Mouse (Mus musculus) neural tube, embryonic 14.5 days (tissue): ENCODE measurements around the gene Cirbp. TPM values are rescaled to one million over a fixed set of nuclear protein-coding genes. Genes with fewer than 3 reads are reported as not detected.

Experiments used
- ATAC-seq: fragments of 200-750 bp; cut with Nextera tagmentation; 2 replicates; pipeline ENCODE4 v1.8.0; 2017; ENCODE audit warnings: low read depth, mild to moderate bottlenecking, moderate TSS enrichment, moderate library complexity
- H3K27ac ChIP-seq: fragments of 300-500 bp; sonication (generic); 2 replicates; pipeline ENCODE4 v1.5.1; 2014; ENCODE audit warnings: low read depth, mild to moderate bottlenecking, control low read depth, low read length, moderate library complexity, mixed read lengths
- H3K27me3 ChIP-seq: fragments of 300-500 bp; sonication (generic); 2 replicates; pipeline ENCODE4 v1.6.1; 2014; ENCODE audit warnings: low read length; ENCODE audit not compliant: control insufficient read depth, insufficient read depth
- H3K36me3 ChIP-seq: fragments of 300-500 bp; sonication (generic); 2 replicates; pipeline ENCODE4 v1.6.1; 2014; ENCODE audit warnings: low read length, mixed read lengths; ENCODE audit not compliant: control insufficient read depth, insufficient read depth
- H3K4me1 ChIP-seq: fragments of 300-500 bp; sonication (generic); 2 replicates; pipeline ENCODE4 v1.6.1; 2014; ENCODE audit warnings: low read length; ENCODE audit not compliant: control insufficient read depth, insufficient read depth
- H3K4me2 ChIP-seq: fragments of 300-500 bp; sonication (generic); 2 replicates; pipeline ENCODE4 v1.6.1; 2014; ENCODE audit warnings: mild to moderate bottlenecking, low read depth, low read length, control low read depth
- H3K4me3 ChIP-seq: fragments of 300-500 bp; sonication (generic); 2 replicates; pipeline ENCODE4 v1.5.1; 2014; ENCODE audit warnings: low read depth, low read length, control low read depth, mixed read lengths
- H3K9ac ChIP-seq: fragments of 300-500 bp; sonication (generic); replicated peaks from 2 replicates; pipeline ENCODE4 v1.6.1; 2014; ENCODE audit warnings: low read depth, mild to moderate bottlenecking, control low read depth, low read length, mixed read lengths
- H3K9me3 ChIP-seq: fragments of 300-500 bp; sonication (generic); 2 replicates; pipeline ENCODE4 v1.6.1; 2016; ENCODE audit warnings: low read length; ENCODE audit not compliant: control insufficient read depth
- WGBS: fragments of 180-500 bp; shearing (Covaris S2); extraction: QIAGEN DNeasy Blood & Tissue Kit; methylation state at CpG from one replicate; pipeline ENCODE4 v1.1.7; 2014; 5-methylcytosine and 5-hydroxymethylcytosine counted together
- polyA plus RNA-seq: library from polyadenylated mRNA; unstranded; fragments of >200 nt; fragmentation: Nextera tagmentation; extraction: Ambion mirVana; gene quantifications from 2 replicates; pipeline ENCODE4 v1.2.1, GENCODE M21; 2014

Gene Cirbp
- polyA plus RNA-seq, 1 experiment from 2014 or later, result 286 TPM

GRCm38 (mm10) chr10:80187739-80188138, 22.0 kb downstream of the Cirbp start:
- Histone ChIP-seq H3K27ac (no peak overlapping the region), H3K4me1 (peaks cover 12% of the 10 kb centered on the region), H3K4me3 (no peak overlapping the region), H3K27me3 (no peaks in the 10 kb centered on the region), H3K9ac (no peak overlapping the region), H3K36me3 (peaks cover 25% of the 10 kb centered on the region), H3K4me2 (no peak overlapping the region), H3K9me3 (no peaks in the 10 kb centered on the region)
- no peak for ATAC-seq
- 87% methylated on average over 10 of the region's 10 CpGs for WGBS

DNA sequence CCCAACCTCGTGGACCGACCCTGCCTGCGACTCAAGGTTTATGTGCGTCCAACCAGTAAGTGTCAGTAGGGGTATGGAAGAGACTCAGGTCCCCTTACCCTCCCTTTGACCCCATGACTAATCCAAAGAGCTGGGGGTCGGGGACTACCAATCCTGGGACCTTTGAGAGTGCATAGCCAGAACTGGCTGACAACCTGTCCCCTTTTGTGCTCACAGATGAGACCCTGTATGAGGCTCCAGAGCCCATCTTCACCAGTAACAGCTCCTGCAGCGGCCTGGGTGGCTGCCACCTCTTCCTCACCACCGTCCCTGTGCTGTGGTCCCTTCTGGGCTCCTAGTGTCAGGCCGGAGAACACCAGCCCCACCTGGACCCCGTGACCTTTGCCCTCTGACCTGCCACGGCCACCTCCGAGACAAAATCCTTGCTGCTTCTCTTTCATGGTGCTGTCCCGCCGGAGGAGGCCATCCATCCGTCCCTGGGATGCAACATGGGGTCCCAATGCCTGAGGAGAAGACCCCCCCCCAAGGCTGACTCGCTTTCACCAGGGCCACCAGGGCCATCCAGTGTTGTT, 22.8 kb downstream of the Cirbp start:
- H3K27ac ChIP-seq, result no peak overlapping the region
- WGBS, result 76% methylated on average over 15 of the region's 15 CpGs

GRCm38 (mm10) chr10:80189999-80190398, 24.2 kb downstream of the Cirbp start:
- peak overlapping the region; percentile 63; the same call in 1 of the 2 replicates for H3K9ac ChIP-seq
- ATAC-seq, result peak; percentile 9; the same call in 1 of the 2 replicates
- H3K27ac ChIP-seq, result peak overlapping the region; percentile 72
- H3K4me3 ChIP-seq, result peak overlapping the region; percentile 33
- WGBS, result 2% methylated on average over 21 of the region's 21 CpGs
- peaks cover 22% of the 10 kb centered on the region for H3K36me3 ChIP-seq
- no peaks in the 10 kb centered on the region for H3K27me3 ChIP-seq
- H3K4me2 ChIP-seq, result peak overlapping the region; percentile 66
- peaks cover 12% of the 10 kb centered on the region for H3K4me1 ChIP-seq
- H3K9me3 ChIP-seq, result no peaks in the 10 kb centered on the region

More for the DNA sequence above, 22.8 kb downstream of the Cirbp start:
- Histone ChIP-seq H3K4me3 (no peak overlapping the region), H3K9me3 (no peaks in the 10 kb centered on the region), H3K27me3 (no peaks in the 10 kb centered on the region), H3K36me3 (peaks cover 25% of the 10 kb centered on the region), H3K4me1 (peaks cover 12% of the 10 kb centered on the region), H3K4me2 (no peak overlapping the region), H3K9ac (no peak overlapping the region)
- ATAC-seq, result no peak

DNA sequence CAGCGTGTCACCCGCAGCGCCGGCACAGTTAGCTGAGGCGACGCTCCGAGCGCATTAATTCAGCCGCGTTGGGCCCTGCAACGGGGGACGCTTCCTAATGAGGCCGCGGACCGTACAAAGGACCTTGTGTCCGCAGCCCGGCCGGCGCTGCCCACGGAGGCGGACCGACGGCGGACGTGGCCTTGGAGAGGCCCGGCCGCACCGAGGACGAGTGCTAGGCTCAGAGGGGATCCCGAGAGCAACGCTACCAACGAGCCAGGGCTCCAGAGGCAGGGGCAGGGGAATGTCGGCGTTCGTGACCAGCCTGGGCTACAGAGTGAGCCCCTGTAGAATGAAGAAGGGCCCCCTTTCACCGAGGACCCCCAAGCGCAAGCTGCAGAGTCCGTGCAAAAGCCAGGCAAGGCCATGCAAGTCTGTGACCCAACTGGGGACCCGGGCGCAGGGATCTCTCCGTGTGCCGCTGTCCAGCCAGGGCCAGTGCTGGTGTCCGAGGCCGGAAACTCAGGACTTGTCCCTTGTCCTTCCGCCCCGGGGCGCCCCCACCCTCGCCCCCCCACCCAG, 24.8 kb downstream of the Cirbp start:
- Histone ChIP-seq H3K9ac (peak overlapping the region; percentile 63), H3K9me3 (no peaks in the 10 kb centered on the region), H3K4me2 (peak overlapping the region; percentile 66), H3K27ac (peak overlapping the region; percentile 72), H3K4me1 (peaks cover 12% of the 10 kb centered on the region), H3K27me3 (no peaks in the 10 kb centered on the region), H3K4me3 (peak overlapping the region; percentile 33), H3K36me3 (peaks cover 22% of the 10 kb centered on the region)
- WGBS, result under 1% methylated on average over 48 of the region's 48 CpGs
- peak; percentile 35 for ATAC-seq

- Histone ChIP-seq H3K4me1 (peaks cover 12% of the 10 kb centered on the region), H3K9ac (no peak overlapping the region), H3K27me3 (no peaks in the 10 kb centered on the region), H3K36me3 (peaks cover 3% of the 10 kb centered on the region), H3K4me3 (no peak overlapping the region), H3K9me3 (no peaks in the 10 kb centered on the region), H3K27ac (no peak overlapping the region), H3K4me2 (no peak overlapping the region)
- WGBS, result 78% methylated on average over 6 of the region's 6 CpGs
- no peak for ATAC-seq
These were observed 28.2 kb downstream of the Cirbp start for GRCm38 (mm10) chr10:80193976-80194375.

DNA sequence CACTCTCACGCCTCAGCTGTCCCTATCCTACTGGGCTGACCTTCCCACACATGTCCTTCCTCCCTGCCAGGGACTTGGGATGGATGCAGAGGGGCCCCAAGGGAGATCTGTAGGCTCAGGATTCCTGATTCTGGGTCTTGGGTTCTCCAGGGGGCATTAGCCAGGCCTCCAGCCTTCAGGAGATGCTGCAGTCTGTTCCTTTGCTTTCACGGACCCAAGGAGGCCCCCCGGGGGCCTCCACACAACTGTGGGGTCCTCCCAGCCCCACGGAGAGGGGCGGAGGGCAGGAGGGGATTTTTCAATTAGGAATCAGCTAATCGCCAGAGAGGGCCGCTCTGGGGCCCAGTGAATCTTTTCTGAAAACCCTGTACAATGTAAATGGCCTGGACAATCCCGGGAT, 28.7 kb downstream of the Cirbp start:
- Histone ChIP-seq H3K27me3 (no peaks in the 10 kb centered on the region), H3K4me2 (no peak overlapping the region), H3K9ac (no peak overlapping the region), H3K36me3 (no peaks in the 10 kb centered on the region; the same call in 1 of the 2 replicates), H3K27ac (no peak overlapping the region), H3K4me1 (peaks cover 12% of the 10 kb centered on the region), H3K9me3 (no peaks in the 10 kb centered on the region), H3K4me3 (no peak overlapping the region)
- 55% methylated on average over 8 of the region's 8 CpGs for WGBS
- ATAC-seq, result no peak

DNA sequence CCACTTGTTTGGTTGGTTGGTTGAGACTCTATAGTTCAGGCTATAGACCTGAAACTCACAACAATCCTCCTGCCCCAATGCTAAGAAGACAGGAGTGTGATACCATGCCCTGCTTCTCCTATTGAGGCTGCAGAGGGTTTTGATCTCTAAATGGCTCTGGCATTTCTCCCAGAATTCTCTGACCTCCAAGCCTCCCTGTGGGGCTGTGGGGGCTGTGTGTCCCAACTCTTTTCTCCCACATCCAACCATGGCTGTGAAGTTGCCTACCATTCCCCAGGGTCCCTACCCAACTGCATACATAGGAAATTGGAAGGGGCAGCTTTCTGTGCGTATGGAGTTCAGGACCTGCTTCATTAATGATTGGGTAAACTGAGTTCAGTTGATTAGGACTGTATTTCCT, 30.4 kb downstream of the Cirbp start:
- no peak overlapping the region for H3K27ac ChIP-seq
- no peaks in the 10 kb centered on the region for H3K36me3 ChIP-seq
- H3K4me2 ChIP-seq, result no peak overlapping the region
- WGBS, result 93% methylated on average over 1 of the region's 1 CpGs
- H3K27me3 ChIP-seq, result no peaks in the 10 kb centered on the region
- H3K9me3 ChIP-seq, result no peaks in the 10 kb centered on the region
- no peaks in the 10 kb centered on the region for H3K4me1 ChIP-seq
- no peak for ATAC-seq
- no peak overlapping the region for H3K4me3 ChIP-seq
- no peak overlapping the region for H3K9ac ChIP-seq

DNA sequence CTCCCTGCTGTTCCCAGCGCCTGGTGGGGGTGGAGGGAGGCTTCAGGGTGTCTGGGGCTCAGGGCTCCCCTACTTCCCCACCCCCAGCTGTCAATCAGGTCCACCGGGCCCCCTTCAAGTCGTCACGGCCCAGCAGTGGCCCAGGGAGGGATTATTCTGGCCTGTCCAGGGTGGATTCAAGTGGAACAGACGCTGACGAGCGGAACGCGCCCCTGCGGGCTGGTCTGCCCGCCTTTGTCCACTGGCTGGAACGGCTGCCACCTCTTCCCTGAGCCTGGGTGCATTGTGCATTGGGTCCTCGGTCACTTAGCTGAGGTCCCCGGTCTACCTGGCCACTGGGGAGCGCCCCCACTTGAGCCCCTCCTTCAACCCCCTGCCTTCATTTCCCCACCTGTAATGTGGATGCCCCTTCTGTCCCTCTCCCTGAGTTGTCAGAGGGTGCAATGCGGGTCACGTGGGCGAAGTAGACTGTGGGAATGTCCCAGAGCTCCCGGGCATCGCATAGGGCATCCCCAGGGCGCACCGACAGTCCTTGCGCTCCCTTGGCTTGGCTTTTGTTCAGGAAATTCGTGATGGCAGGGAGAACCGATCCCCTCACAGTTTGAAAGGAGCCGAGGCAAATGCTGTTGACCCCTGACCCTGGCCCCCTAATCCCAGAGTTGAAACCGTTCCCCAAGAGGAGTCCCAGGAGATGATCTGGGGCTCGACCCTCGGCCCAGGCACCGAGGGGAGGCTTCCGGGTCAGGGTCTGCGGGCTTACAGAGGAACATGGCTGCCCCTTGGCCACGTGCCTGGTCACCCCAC, 31.2 kb downstream of the Cirbp start:
- H3K4me1 ChIP-seq, result no peaks in the 10 kb centered on the region
- H3K9me3 ChIP-seq, result no peaks in the 10 kb centered on the region
- H3K4me2 ChIP-seq, result no peak overlapping the region
- H3K4me3 ChIP-seq, result no peak overlapping the region
- ATAC-seq, result no peak
- H3K27ac ChIP-seq, result no peak overlapping the region
- H3K36me3 ChIP-seq, result no peaks in the 10 kb centered on the region
- WGBS, result 64% methylated on average over 33 of the region's 33 CpGs
- no peaks in the 10 kb centered on the region for H3K27me3 ChIP-seq
- no peak overlapping the region for H3K9ac ChIP-seq

DNA sequence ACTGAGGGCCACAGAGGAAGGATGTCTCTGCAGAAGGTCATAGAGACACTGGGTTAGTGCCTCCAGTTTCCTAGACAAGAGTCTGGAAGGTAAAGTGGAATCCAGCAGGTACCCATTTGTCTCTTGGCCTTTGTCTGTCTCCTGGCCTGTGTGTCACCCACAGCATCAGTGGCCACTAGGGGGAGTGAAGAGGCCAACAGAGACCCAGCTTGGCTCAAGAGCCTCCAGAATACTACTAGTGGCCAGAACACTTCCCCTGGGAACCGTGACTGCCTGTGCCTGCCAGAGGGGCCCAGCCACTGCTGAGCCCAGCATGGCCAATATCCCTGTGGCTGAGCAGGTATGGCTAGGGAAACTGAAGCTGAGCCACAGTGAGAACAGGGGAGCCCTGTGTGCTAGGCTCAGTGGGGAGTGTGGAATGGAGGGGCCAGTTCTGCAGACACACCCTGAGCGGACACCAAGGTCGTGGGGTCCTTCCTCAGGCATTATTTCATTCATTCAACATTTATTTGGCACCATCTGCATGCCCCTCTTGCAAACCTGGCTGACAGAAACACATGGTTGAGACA, 33.7 kb downstream of the Cirbp start:
- no peak overlapping the region for H3K4me2 ChIP-seq
- no peak overlapping the region for H3K27ac ChIP-seq
- H3K36me3 ChIP-seq, result no peaks in the 10 kb centered on the region
- no peak overlapping the region for H3K4me3 ChIP-seq
- ATAC-seq, result peak; percentile 81; the same call in 1 of the 2 replicates
- WGBS, result 50% methylated on average over 3 of the region's 3 CpGs
- H3K27me3 ChIP-seq, result no peaks in the 10 kb centered on the region
- H3K9me3 ChIP-seq, result no peaks in the 10 kb centered on the region
- H3K9ac ChIP-seq, result no peak overlapping the region
- H3K4me1 ChIP-seq, result 0 out of 2 replicates have a peak, but pooled peaks cover 4% of the 10 kb centered on the region
